Mouse (Mus musculus): Measurements from ENCODE around the gene Ddx39.

GRCm38 (mm10) chr8:83736681-83737080 lies 21.7 kb downstream of the Ddx39 start:
- TF ChIP-seq POLR2A (IDR thresholded peaks at IDR 0.05; ENCODE audit: low read depth, low read length) (no peak), CTCF (IDR thresholded peaks at IDR 0.05; ENCODE audit: extremely low read depth, insufficient read length, insufficient replicate concordance, low read depth, low read length) (no peak)
